Mouse (Mus musculus) limb, embryonic 11.5 days (tissue): Measurements from ENCODE around the gene Tm4sf20. TPM values are rescaled to one million over a fixed set of nuclear protein-coding genes. Genes with fewer than 3 reads are reported as not detected.

Source experiments
- ATAC-seq: fragments of 200-750 bp; cut with Nextera tagmentation; 2 replicates; pipeline ENCODE4 v1.8.0; 2017; ENCODE audit warnings: low read depth; ENCODE audit not compliant: insufficient number of reproducible peaks, low FRiP score, low TSS enrichment
- DNase-seq: peaks from one replicate; pipeline ENCODE4 v3.0.0-alpha.2; 2015; ENCODE audit warnings: low spot score
- H3K27ac ChIP-seq: fragments of 300-500 bp; sonication (generic); replicated peaks from 2 replicates; pipeline ENCODE4 v1.5.1; 2014; ENCODE audit warnings: low read depth, mild to moderate bottlenecking, low read length
- H3K27me3 ChIP-seq: fragments of 300-500 bp; sonication (generic); 2 replicates; pipeline ENCODE4 v1.6.1; 2014; ENCODE audit warnings: mild to moderate bottlenecking, low read length, mixed read lengths; ENCODE audit not compliant: control insufficient read depth, insufficient read depth
- H3K36me3 ChIP-seq: fragments of 300-500 bp; sonication (generic); 2 replicates; pipeline ENCODE4 v1.6.1; 2014; ENCODE audit warnings: mild to moderate bottlenecking, low read length, moderate library complexity, mixed read lengths; ENCODE audit not compliant: control insufficient read depth, insufficient read depth
- H3K4me1 ChIP-seq: fragments of 300-500 bp; sonication (generic); 2 replicates; pipeline ENCODE4 v1.6.1; 2014; ENCODE audit warnings: low read length, mixed read lengths; ENCODE audit not compliant: control insufficient read depth, insufficient read depth
- H3K4me2 ChIP-seq: fragments of 300-500 bp; sonication (generic); 2 replicates; pipeline ENCODE4 v1.6.1; 2014; ENCODE audit warnings: low read depth, mild to moderate bottlenecking, moderate library complexity; ENCODE audit not compliant: severe bottlenecking
- H3K4me3 ChIP-seq: fragments of 300-500 bp; sonication (generic); 2 replicates; pipeline ENCODE4 v1.5.1; 2014; ENCODE audit warnings: low read depth, low read length
- H3K9ac ChIP-seq: fragments of 300-500 bp; sonication (generic); 2 replicates; pipeline ENCODE4 v1.6.1; 2014; ENCODE audit warnings: mild to moderate bottlenecking, low read length
- H3K9me3 ChIP-seq: fragments of 300-500 bp; sonication (generic); 2 replicates; pipeline ENCODE4 v1.6.1; 2016; ENCODE audit warnings: low read length; ENCODE audit not compliant: control insufficient read depth
- WGBS: fragments of 180-500 bp; shearing (Covaris S2); extraction: QIAGEN DNeasy Blood & Tissue Kit; methylation state at CpG from one replicate; pipeline ENCODE4 v1.1.7; 2014; 5-methylcytosine and 5-hydroxymethylcytosine counted together
- polyA plus RNA-seq: library from polyadenylated mRNA; unstranded; fragments of >200 nt; fragmentation: Nextera tagmentation; extraction: Ambion mirVana; gene quantifications from 2 replicates; pipeline ENCODE4 v1.2.1, GENCODE M21; 2014

Gene Tm4sf20
- polyA plus RNA-seq, 1 experiment from 2014 or later: not detected

DNA sequence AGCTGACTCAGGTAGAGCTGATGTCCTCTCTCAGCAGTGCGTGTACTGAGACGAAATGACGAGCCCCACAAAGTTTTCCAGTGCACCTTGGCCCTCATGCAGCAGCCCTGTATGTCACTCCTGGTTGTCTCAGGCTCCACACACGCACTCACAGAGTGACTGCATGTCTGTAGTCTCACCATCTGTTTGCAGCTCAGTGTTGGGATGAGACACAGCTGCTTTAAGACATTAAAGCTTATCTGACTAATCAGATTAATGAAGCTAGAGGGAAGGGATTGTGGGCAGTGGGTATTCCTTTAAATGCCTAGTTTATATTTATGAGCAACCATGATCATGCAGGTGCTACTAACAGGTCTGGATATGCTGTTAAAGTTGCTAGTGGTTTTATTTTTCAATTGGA, 21.9 kb downstream of the Tm4sf20 start:
- no peak for ATAC-seq
- 62% methylated on average over 4 of the region's 4 CpGs for WGBS

DNA sequence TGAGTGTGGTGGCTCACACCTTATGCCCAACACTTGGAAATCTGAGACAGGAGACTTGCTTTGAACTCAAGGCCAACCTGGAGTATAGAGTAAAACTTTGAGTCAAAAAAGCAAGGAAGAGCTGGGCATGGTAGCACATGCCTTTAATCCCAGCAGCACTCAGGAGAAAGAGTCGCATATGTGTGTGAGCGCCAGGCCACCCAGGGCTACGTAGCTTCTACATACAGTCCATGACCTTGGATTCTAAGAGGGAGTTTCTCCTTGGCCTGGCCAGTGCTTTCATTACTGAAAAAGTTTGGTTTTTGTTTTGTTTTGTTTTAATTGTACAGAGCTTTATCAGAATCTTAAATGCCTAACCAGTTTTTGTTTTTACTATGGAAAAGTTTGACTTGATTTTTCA, 24.3 kb downstream of the Tm4sf20 start:
- DNase-seq (no peak), ATAC-seq (no peak)
- WGBS: 90% methylated on average over 3 of the region's 3 CpGs
- no peak overlapping the region for H3K9ac ChIP-seq
- no peak overlapping the region for H3K27ac ChIP-seq
- H3K4me3 ChIP-seq: no peak overlapping the region
- H3K9me3 ChIP-seq: no peaks in the 10 kb centered on the region
- H3K4me2 ChIP-seq: no peak overlapping the region
- no peaks in the 10 kb centered on the region for H3K27me3 ChIP-seq
- H3K36me3 ChIP-seq: no peaks in the 10 kb centered on the region; the same call in 1 of the 2 replicates
- H3K4me1 ChIP-seq: no peaks in the 10 kb centered on the region

More for the DNA sequence above, 21.9 kb downstream of the Tm4sf20 start:
- Histone ChIP-seq H3K27me3 (no peaks in the 10 kb centered on the region), H3K9ac (no peak overlapping the region), H3K4me2 (no peak overlapping the region), H3K9me3 (no peaks in the 10 kb centered on the region), H3K4me3 (no peak overlapping the region), H3K4me1 (no peaks in the 10 kb centered on the region), H3K27ac (no peak overlapping the region), H3K36me3 (peaks cover 3% of the 10 kb centered on the region; the same call in 1 of the 2 replicates)
- no peak for DNase-seq

DNA sequence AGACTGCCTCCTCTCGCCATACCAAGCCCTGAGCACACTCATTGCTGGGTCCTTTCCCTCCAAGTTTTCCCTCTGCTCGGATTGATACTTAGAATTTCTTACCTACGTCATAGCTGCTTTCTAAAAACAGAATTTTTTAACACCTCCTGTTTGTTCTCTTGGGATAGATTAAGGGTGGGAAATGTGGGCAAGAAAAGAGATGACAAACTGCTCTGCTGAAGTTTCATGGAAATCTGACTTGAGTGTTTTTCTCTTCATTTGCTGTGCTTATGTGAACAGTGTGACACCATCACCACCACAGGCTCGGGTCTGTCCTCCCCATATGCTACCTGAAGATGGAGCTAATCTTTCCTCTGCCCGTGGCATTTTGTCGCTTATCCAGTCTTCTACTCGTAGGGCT, 26.7 kb downstream of the Tm4sf20 start:
- H3K27me3 ChIP-seq: no peaks in the 10 kb centered on the region
- H3K4me1 ChIP-seq: no peaks in the 10 kb centered on the region
- ATAC-seq: no peak
- no peak overlapping the region for H3K4me3 ChIP-seq
- no peaks in the 10 kb centered on the region; the same call in 1 of the 2 replicates for H3K36me3 ChIP-seq
- no peak overlapping the region for H3K27ac ChIP-seq
- H3K9me3 ChIP-seq: no peaks in the 10 kb centered on the region
- 90% methylated on average over 7 of the region's 7 CpGs for WGBS
- no peak for DNase-seq
- no peak overlapping the region for H3K4me2 ChIP-seq
- H3K9ac ChIP-seq: no peak overlapping the region

DNA sequence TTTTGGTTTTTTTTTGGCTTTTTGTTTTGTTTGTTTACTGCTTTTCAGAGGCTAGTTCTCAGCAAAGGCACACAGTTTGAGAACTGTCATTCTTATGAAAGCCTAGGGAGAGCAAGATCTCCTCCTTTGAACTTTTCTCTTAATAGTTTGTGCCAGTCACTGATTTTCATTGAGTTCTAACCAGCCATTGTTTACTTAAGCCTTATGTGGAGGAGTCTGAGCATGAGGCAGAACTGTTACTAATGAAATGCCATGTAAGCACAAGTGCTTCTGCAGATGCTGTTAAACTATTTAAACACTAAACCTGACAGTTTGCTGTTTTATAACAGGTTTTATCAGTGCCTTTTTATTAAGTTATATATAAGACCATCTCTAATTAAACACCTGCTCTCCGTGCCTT, 30.2 kb downstream of the Tm4sf20 start:
- H3K36me3 ChIP-seq: peaks cover 2% of the 10 kb centered on the region; the same call in 1 of the 2 replicates
- DNase-seq: no peak
- H3K4me1 ChIP-seq: no peaks in the 10 kb centered on the region
- H3K9ac ChIP-seq: no peak overlapping the region
- WGBS: 87% methylated on average over 1 of the region's 1 CpGs
- H3K4me3 ChIP-seq: no peak overlapping the region
- H3K27ac ChIP-seq: no peak overlapping the region
- no peak for ATAC-seq
- H3K27me3 ChIP-seq: no peaks in the 10 kb centered on the region
- no peaks in the 10 kb centered on the region for H3K9me3 ChIP-seq
- no peak overlapping the region for H3K4me2 ChIP-seq

DNA sequence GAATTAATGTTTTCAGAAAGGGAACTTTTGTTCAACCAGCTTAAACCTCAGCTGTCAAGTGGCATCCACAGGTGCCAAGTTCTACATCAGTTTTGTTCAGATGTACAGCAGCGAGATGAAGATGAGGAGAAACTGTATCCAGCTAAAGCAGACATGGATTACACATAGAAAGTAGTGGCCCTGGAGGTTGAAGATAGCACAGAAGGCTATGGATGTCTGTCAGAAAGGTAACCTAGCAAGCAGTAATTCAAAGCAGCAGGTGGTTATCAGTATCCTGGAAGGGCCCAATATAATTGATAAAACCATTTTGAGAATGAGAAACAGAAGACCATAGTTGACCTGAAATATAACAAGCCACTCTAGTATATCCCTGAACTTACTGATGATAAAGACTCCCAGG, 34.9 kb downstream of the Tm4sf20 start:
- ATAC-seq (no peak), DNase-seq (no peak)
- Histone ChIP-seq H3K9me3 (no peaks in the 10 kb centered on the region), H3K36me3 (peaks cover 9% of the 10 kb centered on the region), H3K4me1 (no peaks in the 10 kb centered on the region), H3K9ac (no peak overlapping the region), H3K27me3 (no peaks in the 10 kb centered on the region), H3K27ac (no peak overlapping the region), H3K4me3 (no peak overlapping the region), H3K4me2 (no peak overlapping the region)
- 87% methylated on average over 1 of the region's 1 CpGs for WGBS

DNA sequence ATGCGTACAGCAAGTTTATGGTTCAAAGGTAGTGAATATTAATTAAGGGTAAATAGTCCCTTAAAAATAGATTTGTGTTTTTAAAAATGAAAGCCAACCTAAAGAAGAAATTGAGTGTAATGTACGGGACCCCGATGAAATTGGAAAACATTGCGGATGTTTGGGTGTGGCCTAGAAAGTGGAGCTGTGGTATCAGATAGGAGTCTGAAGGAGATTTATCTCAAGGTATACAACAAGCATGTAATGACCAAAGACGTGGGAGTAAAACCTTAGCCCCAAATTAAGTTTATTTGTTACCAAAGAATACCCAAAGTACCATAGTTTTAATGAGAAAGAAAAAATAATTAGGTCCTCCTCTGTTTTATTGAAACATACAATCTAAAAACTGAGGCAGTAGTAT, 41.8 kb downstream of the Tm4sf20 start:
- 92% methylated on average over 5 of the region's 5 CpGs for WGBS
- Histone ChIP-seq H3K4me1 (peaks cover 4% of the 10 kb centered on the region; the same call in 1 of the 2 replicates), H3K27me3 (no peaks in the 10 kb centered on the region), H3K9me3 (no peaks in the 10 kb centered on the region), H3K4me3 (no peak overlapping the region), H3K36me3 (no peaks in the 10 kb centered on the region; the same call in 1 of the 2 replicates), H3K4me2 (no peak overlapping the region), H3K27ac (no peak overlapping the region), H3K9ac (no peak overlapping the region)
- DNase-seq (no peak), ATAC-seq (no peak)

DNA sequence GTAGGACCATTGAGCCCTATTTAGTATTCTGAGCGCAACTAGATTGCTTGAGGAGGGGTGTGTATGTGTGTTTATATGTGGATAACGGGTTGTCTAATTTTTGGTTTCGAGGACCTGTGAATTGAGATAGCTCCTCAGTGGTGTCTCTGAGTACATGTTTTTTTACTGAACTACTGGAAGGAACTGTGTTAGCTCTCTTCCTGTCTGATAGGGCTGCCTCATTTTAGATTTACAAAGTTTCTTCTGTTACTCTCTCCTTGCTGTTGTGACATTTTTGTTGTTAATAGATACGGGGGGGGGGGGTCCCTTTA, 42.4 kb downstream of the Tm4sf20 start:
- peak overlapping the region; percentile 95; the same call in 1 of the 2 replicates for H3K9ac ChIP-seq
- ATAC-seq: no peak
- H3K27me3 ChIP-seq: no peaks in the 10 kb centered on the region
- H3K9me3 ChIP-seq: no peaks in the 10 kb centered on the region
- no peaks in the 10 kb centered on the region; the same call in 1 of the 2 replicates for H3K36me3 ChIP-seq
- H3K4me1 ChIP-seq: peaks cover 4% of the 10 kb centered on the region; the same call in 1 of the 2 replicates
- H3K4me2 ChIP-seq: peak overlapping the region; percentile 85
- peak overlapping the region; percentile 83 for H3K4me3 ChIP-seq
- WGBS: 53% methylated on average over 4 of the region's 4 CpGs
- no peak for DNase-seq
- H3K27ac ChIP-seq: no peak overlapping the region

DNA sequence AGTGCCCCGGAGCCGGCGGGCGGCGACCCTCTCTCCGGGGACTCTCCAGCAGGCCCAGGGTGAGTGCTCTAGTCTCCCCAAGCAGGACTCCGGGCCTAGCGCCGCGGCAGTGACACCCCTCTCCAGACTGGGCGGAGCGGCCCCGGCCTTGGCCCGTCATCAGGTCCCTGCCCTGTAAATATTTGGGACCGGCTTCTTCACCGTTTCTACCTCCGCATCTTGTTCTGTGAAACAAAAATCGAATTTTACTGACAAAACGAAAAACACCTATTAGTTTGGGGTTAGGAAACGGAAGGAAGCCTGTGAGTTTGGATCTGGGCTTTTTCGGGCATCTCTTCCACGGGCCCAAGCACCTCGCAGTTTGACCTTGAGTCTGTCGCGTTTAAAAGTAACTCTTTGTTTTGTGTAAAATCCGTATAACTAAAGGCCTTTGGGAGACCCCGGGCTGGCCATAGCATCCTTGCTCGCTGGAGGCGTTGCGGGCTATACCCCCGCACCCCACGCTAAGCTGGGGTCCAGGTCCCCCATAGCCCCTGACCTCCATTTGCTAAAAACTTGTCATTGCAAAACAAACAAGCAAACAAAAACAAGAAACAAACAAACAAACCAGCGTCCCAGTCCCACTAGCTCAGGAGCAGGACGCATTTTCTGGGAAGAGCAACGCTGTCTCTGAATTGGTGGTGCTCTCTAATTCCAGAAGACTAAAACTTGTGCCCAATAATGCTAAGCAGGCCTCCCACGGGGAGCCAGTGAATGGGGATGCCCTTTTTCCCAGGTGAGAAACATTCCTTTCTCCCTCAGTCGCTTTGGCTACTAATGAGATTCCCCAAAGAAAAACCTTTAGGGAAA, 43.0 kb downstream of the Tm4sf20 start:
- H3K4me2 ChIP-seq: peak overlapping the region; percentile 85
- H3K9ac ChIP-seq: peak overlapping the region; percentile 95
- H3K4me1 ChIP-seq: peaks cover 4% of the 10 kb centered on the region; the same call in 1 of the 2 replicates
- no peaks in the 10 kb centered on the region for H3K27me3 ChIP-seq
- peak; percentile 98 for ATAC-seq
- 1% methylated on average over 37 of the region's 37 CpGs for WGBS
- H3K9me3 ChIP-seq: no peaks in the 10 kb centered on the region
- H3K36me3 ChIP-seq: no peaks in the 10 kb centered on the region; the same call in 1 of the 2 replicates
- DNase-seq: no peak
- peak overlapping the region; percentile 83 for H3K4me3 ChIP-seq
- no peak overlapping the region for H3K27ac ChIP-seq
